Mouse (Mus musculus) hindbrain, embryonic 12.5 days (tissue): ENCODE measurements around the gene Atp10a. TPM values are rescaled to one million over a fixed set of nuclear protein-coding genes. Genes with fewer than 3 reads are reported as not detected.

Experiments
- ATAC-seq: fragments of 200-750 bp; cut with Nextera tagmentation; 2 replicates; pipeline ENCODE4 v1.8.0; 2017; ENCODE audit warnings: moderate TSS enrichment; ENCODE audit not compliant: low FRiP score
- H3K27ac ChIP-seq: fragments of 300-500 bp; sonication (generic); 2 replicates; pipeline ENCODE4 v1.5.1; 2016; ENCODE audit warnings: mild to moderate bottlenecking
- H3K27me3 ChIP-seq: fragments of 300-500 bp; sonication (generic); 2 replicates; pipeline ENCODE4 v1.6.1; 2016; ENCODE audit warnings: mild to moderate bottlenecking
- H3K36me3 ChIP-seq: fragments of 300-500 bp; sonication (generic); 2 replicates; pipeline ENCODE4 v1.6.1; 2016; ENCODE audit warnings: mild to moderate bottlenecking
- H3K4me1 ChIP-seq: fragments of 300-500 bp; sonication (generic); 2 replicates; pipeline ENCODE4 v1.6.1; 2016
- H3K4me2 ChIP-seq: fragments of 300-500 bp; sonication (generic); replicated peaks from 2 replicates; pipeline ENCODE4 v1.6.1; 2016; ENCODE audit warnings: mild to moderate bottlenecking
- H3K4me3 ChIP-seq: fragments of 300-500 bp; sonication (generic); 2 replicates; pipeline ENCODE4 v1.5.1; 2016; ENCODE audit warnings: mild to moderate bottlenecking
- H3K9ac ChIP-seq: fragments of 300-500 bp; sonication (generic); 2 replicates; pipeline ENCODE4 v1.6.1; 2016; ENCODE audit warnings: mild to moderate bottlenecking, moderate library complexity
- H3K9me3 ChIP-seq: fragments of 300-500 bp; sonication (generic); replicated peaks from 2 replicates; pipeline ENCODE4 v1.6.1; 2016; ENCODE audit warnings: mild to moderate bottlenecking
- WGBS: fragments of 180-500 bp; shearing (Covaris S2); methylation state at CpG from one replicate; pipeline ENCODE4 v1.1.7; 2016; 5-methylcytosine and 5-hydroxymethylcytosine counted together
- polyA plus RNA-seq: library from polyadenylated mRNA; unstranded; fragments of >200 nt; fragmentation: Nextera tagmentation; extraction: Ambion mirVana; gene quantifications from 2 replicates; pipeline ENCODE4 v1.2.1, GENCODE M21; 2016

Atp10a gene
- polyA plus RNA-seq, 1 experiment from 2014 or later: 2.3 TPM

GRCm38 (mm10) chr7:58841066-58841465 lies 185.1 kb downstream of the Atp10a start:
- Histone ChIP-seq H3K4me3 (no peak overlapping the region), H3K27me3 (no peaks in the 10 kb centered on the region), H3K9me3 (no peaks in the 10 kb centered on the region), H3K36me3 (no peaks in the 10 kb centered on the region), H3K9ac (no peak overlapping the region), H3K27ac (no peak overlapping the region), H3K4me1 (peaks cover 18% of the 10 kb centered on the region), H3K4me2 (no peak overlapping the region)
- WGBS: 78% methylated on average over 1 of the region's 1 CpGs
- no peak for ATAC-seq

GRCm38 (mm10) chr7:58842818-58843217 lies 186.9 kb downstream of the Atp10a start:
- peaks cover 18% of the 10 kb centered on the region for H3K4me1 ChIP-seq
- WGBS: 49% methylated on average over 3 of the region's 3 CpGs
- ATAC-seq: peak; percentile 7; the same call in 1 of the 2 replicates
- no peak overlapping the region for H3K4me3 ChIP-seq
- no peak overlapping the region for H3K9ac ChIP-seq
- H3K9me3 ChIP-seq: no peaks in the 10 kb centered on the region
- H3K27me3 ChIP-seq: no peaks in the 10 kb centered on the region
- H3K36me3 ChIP-seq: no peaks in the 10 kb centered on the region
- H3K27ac ChIP-seq: peak overlapping the region; percentile 71
- H3K4me2 ChIP-seq: no peak overlapping the region

- 0 out of 2 replicates have a peak overlapping the region, but pooled peaks have one; percentile 9 for H3K9ac ChIP-seq
- H3K4me2 ChIP-seq: peak overlapping the region; percentile 33
- peaks cover 18% of the 10 kb centered on the region for H3K4me1 ChIP-seq
- peak; percentile 98 for ATAC-seq
- H3K27ac ChIP-seq: peak overlapping the region; percentile 89
- H3K36me3 ChIP-seq: no peaks in the 10 kb centered on the region
- WGBS: 1% methylated on average over 9 of the region's 9 CpGs
- no peak overlapping the region for H3K4me3 ChIP-seq
- no peaks in the 10 kb centered on the region for H3K27me3 ChIP-seq
- H3K9me3 ChIP-seq: no peaks in the 10 kb centered on the region
These were observed 187.9 kb downstream of the Atp10a start for GRCm38 (mm10) chr7:58843767-58844445.

GRCm38 (mm10) chr7:58844449-58844848 lies 188.5 kb downstream of the Atp10a start:
- H3K36me3 ChIP-seq: no peaks in the 10 kb centered on the region
- H3K4me2 ChIP-seq: peak overlapping the region; percentile 33
- H3K4me3 ChIP-seq: no peak overlapping the region
- no peaks in the 10 kb centered on the region for H3K9me3 ChIP-seq
- peak overlapping the region; percentile 89 for H3K27ac ChIP-seq
- ATAC-seq: peak; percentile 69; the same call in 1 of the 2 replicates
- H3K27me3 ChIP-seq: no peaks in the 10 kb centered on the region
- peaks cover 18% of the 10 kb centered on the region for H3K4me1 ChIP-seq
- WGBS: 27% methylated on average over 4 of the region's 4 CpGs
- H3K9ac ChIP-seq: no peak overlapping the region

- Histone ChIP-seq H3K9me3 (no peaks in the 10 kb centered on the region), H3K27me3 (no peaks in the 10 kb centered on the region), H3K4me1 (no peaks in the 10 kb centered on the region), H3K4me3 (no peak overlapping the region), H3K9ac (no peak overlapping the region), H3K4me2 (no peak overlapping the region), H3K27ac (no peak overlapping the region), H3K36me3 (no peaks in the 10 kb centered on the region)
- WGBS: 92% methylated on average over 4 of the region's 4 CpGs
- no peak for ATAC-seq
These were observed 203.0 kb downstream of the Atp10a start for GRCm38 (mm10) chr7:58858921-58859320.

GRCm38 (mm10) chr7:58863174-58863573 lies 207.2 kb downstream of the Atp10a start:
- Histone ChIP-seq H3K9me3 (no peaks in the 10 kb centered on the region), H3K36me3 (no peaks in the 10 kb centered on the region), H3K4me2 (no peak overlapping the region), H3K4me1 (no peaks in the 10 kb centered on the region; the same call in 1 of the 2 replicates), H3K9ac (no peak overlapping the region), H3K27ac (no peak overlapping the region), H3K4me3 (no peak overlapping the region), H3K27me3 (no peaks in the 10 kb centered on the region)
- 93% methylated on average over 3 of the region's 3 CpGs for WGBS
- ATAC-seq: no peak

GRCm38 (mm10) chr7:58866865-58867614 lies 211.1 kb downstream of the Atp10a start:
- no peak overlapping the region for H3K4me3 ChIP-seq
- H3K9ac ChIP-seq: no peak overlapping the region
- no peaks in the 10 kb centered on the region for H3K36me3 ChIP-seq
- no peaks in the 10 kb centered on the region for H3K27me3 ChIP-seq
- 36% methylated on average over 4 of the region's 4 CpGs for WGBS
- ATAC-seq: peak; percentile 52; the same call in 1 of the 2 replicates
- H3K9me3 ChIP-seq: no peaks in the 10 kb centered on the region
- H3K27ac ChIP-seq: no peak overlapping the region
- H3K4me1 ChIP-seq: no peaks in the 10 kb centered on the region; the same call in 1 of the 2 replicates
- no peak overlapping the region for H3K4me2 ChIP-seq

GRCm38 (mm10) chr7:58870661-58871060 lies 214.7 kb downstream of the Atp10a start:
- Histone ChIP-seq H3K4me2 (no peak overlapping the region), H3K27me3 (no peaks in the 10 kb centered on the region), H3K9ac (no peak overlapping the region), H3K4me3 (no peak overlapping the region), H3K4me1 (no peaks in the 10 kb centered on the region; the same call in 1 of the 2 replicates), H3K36me3 (no peaks in the 10 kb centered on the region), H3K9me3 (no peaks in the 10 kb centered on the region), H3K27ac (no peak overlapping the region)
- ATAC-seq: no peak
- WGBS: 38% methylated on average over 1 of the region's 1 CpGs

GRCm38 (mm10) chr7:58873676-58874075 lies 217.7 kb downstream of the Atp10a start:
- H3K9ac ChIP-seq: no peak overlapping the region
- no peak overlapping the region for H3K4me2 ChIP-seq
- no peak for ATAC-seq
- H3K36me3 ChIP-seq: no peaks in the 10 kb centered on the region
- H3K4me3 ChIP-seq: no peak overlapping the region
- H3K27me3 ChIP-seq: no peaks in the 10 kb centered on the region
- WGBS: 97% methylated on average over 1 of the region's 1 CpGs
- H3K27ac ChIP-seq: no peak overlapping the region
- no peaks in the 10 kb centered on the region for H3K4me1 ChIP-seq
- no peaks in the 10 kb centered on the region for H3K9me3 ChIP-seq
